Mouse (Mus musculus): ENCODE results near the gene Il13ra2. TPM values are rescaled to one million over a fixed set of nuclear protein-coding genes. Genes with fewer than 3 reads are reported as not detected.
"Not testable (repeated sequence)": the region's sequence is repeated elsewhere in the genome, so short reads cannot be mapped to it uniquely, and the experiment has no call there.

Gene Il13ra2
- polyA plus RNA-seq (2015; fragmentation: Nextera tagmentation; extraction: Ambion mirVana) = 0.26 TPM in 1 of 2 replicates, not detected in the other

DNA sequence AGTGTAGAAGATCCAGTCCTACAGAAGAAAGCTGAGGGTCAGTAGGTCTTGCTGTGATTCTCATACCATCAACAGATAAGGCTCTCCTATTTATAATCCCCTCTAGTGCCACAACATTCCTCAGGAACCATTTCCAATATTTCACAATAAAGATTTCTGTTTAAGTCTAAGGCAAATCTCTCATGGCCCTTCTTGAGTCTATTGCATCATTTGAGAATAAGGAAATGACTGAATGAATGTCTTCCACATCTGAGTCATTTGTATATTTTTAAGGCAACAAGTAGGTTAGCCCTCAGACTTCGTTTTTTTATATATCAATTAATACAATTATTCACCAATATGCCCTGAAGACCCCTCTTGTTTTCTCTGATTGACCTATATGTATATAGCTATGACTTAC is at the start of gene Il13ra2:
TSS of gene Il13ra2 (minus strand) at position 64 of the 400 bp plus-strand sequence.
- Histone ChIP-seq H3K9ac (no peak within 1 kb of the TSS), H3K4me2 (no peak within 1 kb of the TSS), H3K9me3 (no peaks in the 10 kb centered on the region), H3K27ac (replicated peaks) (no peak within 1 kb of the TSS), H3K36me3 (no peaks in the 10 kb centered on the region), H3K27me3 (no peaks in the 10 kb centered on the region), H3K4me1 (replicated peaks) (no peaks in the 10 kb centered on the region), H3K4me3 (no peak within 1 kb of the TSS)
- no peak for ATAC-seq (ENCODE audit: low read depth)
- 52% methylated on average over 1 of the region's 1 CpGs for WGBS

DNA sequence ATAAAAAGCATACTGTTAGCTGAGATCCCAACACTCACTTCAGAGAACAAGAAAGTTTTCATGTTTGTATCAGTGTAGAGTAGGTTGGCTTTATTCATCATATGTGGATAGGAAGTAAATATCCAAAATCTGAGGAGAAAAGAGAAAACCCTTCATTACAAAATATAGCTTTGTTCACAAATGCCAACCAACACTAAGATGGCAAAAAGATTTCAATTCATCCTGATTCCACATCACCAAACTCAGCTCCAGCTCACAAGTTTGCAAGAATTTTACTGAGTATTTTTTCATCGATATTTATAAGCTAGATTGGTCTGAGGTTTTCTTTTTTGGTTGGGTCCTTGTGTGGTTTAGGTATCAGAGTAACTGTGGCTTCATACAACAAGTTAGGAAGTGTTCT is 24.6 kb upstream of the Il13ra2 start, which contains the start of gene Vmn1r239-ps:
TSS of gene Vmn1r239-ps (minus strand) at position 101 of the 400 bp plus-strand sequence.
- H3K4me2 ChIP-seq; H3K4me1 ChIP-seq (replicated peaks); H3K27ac ChIP-seq (replicated peaks); ATAC-seq (ENCODE audit: low read depth); H3K9ac ChIP-seq; H3K36me3 ChIP-seq; H3K9me3 ChIP-seq; H3K4me3 ChIP-seq; H3K27me3 ChIP-seq: not testable (repeated sequence)
- 87% methylated on average over 1 of the region's 1 CpGs for WGBS

DNA sequence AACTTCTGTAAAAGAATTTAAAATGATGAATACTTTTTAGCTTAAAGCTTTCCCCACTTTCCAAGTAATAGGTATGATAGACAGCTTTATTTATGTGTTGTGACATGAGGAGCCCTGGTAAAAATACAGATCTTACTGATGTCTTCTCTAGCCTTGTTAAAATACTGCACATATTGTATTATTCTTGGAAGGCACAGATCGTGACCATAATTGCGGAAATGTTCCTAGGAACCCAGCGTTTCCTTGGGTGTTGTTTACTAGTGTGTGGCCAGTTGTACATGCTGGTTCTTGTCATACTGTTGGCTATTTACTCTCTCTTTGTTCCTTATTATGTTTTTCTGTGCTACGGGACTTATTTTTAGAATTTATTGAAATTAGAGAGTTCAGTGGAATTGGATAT is 14.4 kb upstream of the Il13ra2 start:
- ATAC-seq (ENCODE audit: low read depth) = no peak
- Histone ChIP-seq H3K4me2 (no peak overlapping the region), H3K9ac (no peak overlapping the region), H3K27me3 (no peaks in the 10 kb centered on the region), H3K4me3 (no peak overlapping the region), H3K27ac (replicated peaks) (no peak overlapping the region), H3K4me1 (replicated peaks) (no peaks in the 10 kb centered on the region), H3K9me3 (no peaks in the 10 kb centered on the region), H3K36me3 (no peaks in the 10 kb centered on the region)
- WGBS = 92% methylated on average over 4 of the region's 4 CpGs

DNA sequence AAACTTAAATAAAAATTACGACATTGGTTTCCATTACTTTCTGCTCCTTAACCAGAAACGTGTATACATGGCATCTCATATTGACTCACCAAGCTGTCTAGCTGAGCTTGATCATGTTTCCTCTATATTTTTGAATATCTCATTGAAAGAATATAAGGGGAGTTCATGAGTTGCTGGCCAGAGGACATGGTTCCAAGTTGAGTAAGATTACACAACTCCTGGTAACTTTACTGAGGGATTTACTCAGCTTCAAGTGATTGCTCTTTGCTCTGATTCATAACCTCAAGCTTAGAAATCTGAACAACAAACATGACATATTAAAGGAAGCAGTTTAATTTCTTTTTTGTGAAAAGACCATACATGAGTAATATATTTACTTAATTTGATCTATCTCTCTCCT is 6.4 kb upstream of the Il13ra2 start:
- WGBS = 79% methylated on average over 2 of the region's 2 CpGs

DNA sequence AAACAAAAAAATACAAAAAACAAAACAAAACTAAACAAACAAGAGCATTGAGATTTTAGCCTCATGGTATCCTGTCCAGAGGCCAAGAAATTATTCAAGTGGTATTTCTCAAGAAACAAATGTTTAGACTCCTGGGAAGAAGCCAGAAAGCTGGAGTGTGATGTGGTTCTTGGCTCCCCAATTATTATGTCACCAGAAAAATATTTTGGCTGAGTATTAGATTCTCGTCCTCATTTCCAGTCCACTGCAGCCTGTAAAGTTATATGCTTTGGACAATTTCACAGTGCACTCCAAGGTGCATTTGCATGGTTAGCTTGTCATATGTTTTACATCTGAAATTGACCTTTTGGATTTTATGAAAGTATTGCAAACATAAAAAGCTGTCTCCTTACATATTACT is 761 bp upstream of the Il13ra2 start:
- H3K27me3 ChIP-seq = no peaks in the 10 kb centered on the region
- no peak for ATAC-seq (ENCODE audit: low read depth)
- H3K27ac ChIP-seq (replicated peaks) = no peak overlapping the region
- H3K36me3 ChIP-seq = no peaks in the 10 kb centered on the region
- WGBS = 68% methylated on average over 1 of the region's 1 CpGs
- no peaks in the 10 kb centered on the region for H3K9me3 ChIP-seq
- no peak overlapping the region for H3K4me2 ChIP-seq
- H3K9ac ChIP-seq = no peak overlapping the region
- H3K4me1 ChIP-seq (replicated peaks) = no peaks in the 10 kb centered on the region
- H3K4me3 ChIP-seq = no peak overlapping the region

More for the DNA sequence above, 6.4 kb upstream of the Il13ra2 start:
- Histone ChIP-seq H3K27ac (replicated peaks) (no peak overlapping the region), H3K4me3 (no peak overlapping the region), H3K27me3 (no peaks in the 10 kb centered on the region), H3K4me1 (replicated peaks) (no peaks in the 10 kb centered on the region), H3K9ac (no peak overlapping the region), H3K36me3 (no peaks in the 10 kb centered on the region), H3K4me2 (no peak overlapping the region), H3K9me3 (no peaks in the 10 kb centered on the region)
- no peak for ATAC-seq (ENCODE audit: low read depth)

DNA sequence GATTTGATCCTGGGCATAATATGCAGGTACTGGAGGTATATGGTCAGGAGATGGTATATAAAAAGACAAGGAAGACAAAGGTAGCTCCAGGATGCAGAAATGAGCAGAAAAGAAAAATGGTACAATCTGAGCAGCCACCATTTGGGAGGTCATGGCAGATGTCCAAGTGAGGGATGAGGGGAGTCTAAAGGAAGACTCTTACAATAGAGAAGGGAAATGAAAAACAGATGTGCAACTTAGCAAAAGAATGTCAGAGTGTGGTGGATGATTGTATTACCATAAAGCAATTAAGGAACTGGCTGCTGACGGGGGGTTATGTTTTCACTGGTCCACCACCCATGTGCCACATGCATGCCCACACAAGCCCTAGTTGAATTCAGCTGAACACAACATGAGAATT is 35.5 kb downstream of the Il13ra2 start:
- Histone ChIP-seq H3K27me3 (no peaks in the 10 kb centered on the region), H3K4me2 (no peak overlapping the region), H3K9me3 (no peaks in the 10 kb centered on the region), H3K4me1 (replicated peaks) (no peaks in the 10 kb centered on the region), H3K27ac (replicated peaks) (no peak overlapping the region), H3K4me3 (no peak overlapping the region), H3K36me3 (no peaks in the 10 kb centered on the region), H3K9ac (no peak overlapping the region)
- WGBS = 57% methylated on average over 1 of the region's 1 CpGs
- no peak for ATAC-seq (ENCODE audit: low read depth)

DNA sequence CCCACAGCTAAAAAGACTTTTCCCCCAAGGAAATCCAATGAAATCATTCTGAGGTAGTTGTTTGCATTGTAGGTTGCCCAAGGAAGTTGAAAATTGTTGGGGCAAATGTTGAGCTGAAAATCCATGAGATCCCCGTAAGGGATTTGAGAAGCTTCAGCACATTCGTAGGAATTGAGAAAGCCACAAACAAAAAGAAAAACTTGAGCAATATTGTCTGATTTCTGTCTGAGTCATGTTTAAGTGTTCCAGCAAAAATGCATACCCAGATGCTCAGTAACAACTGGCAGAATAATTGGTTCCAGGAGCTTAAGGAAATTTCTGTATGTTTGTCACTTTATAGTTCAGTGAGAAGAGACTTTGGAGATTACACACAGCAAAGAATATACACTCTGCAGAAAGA is 79.8 kb downstream of the Il13ra2 start:
- ATAC-seq (ENCODE audit: low read depth) = no peak
- Histone ChIP-seq H3K9ac (no peak overlapping the region), H3K4me3 (no peak overlapping the region), H3K4me2 (no peak overlapping the region), H3K27ac (replicated peaks) (no peak overlapping the region), H3K36me3 (no peaks in the 10 kb centered on the region), H3K27me3 (no peaks in the 10 kb centered on the region), H3K9me3 (no peaks in the 10 kb centered on the region), H3K4me1 (replicated peaks) (no peaks in the 10 kb centered on the region)
- whole genome bisulfite sequencing = 81% methylated on average over 2 of the region's 2 CpGs

Other genes with a start within 250 kb of the Il13ra2 start
- gene Vmn1r239-ps, start 24.5 kb upstream of the Il13ra2 start, polyA plus RNA-seq (2015; fragmentation: Nextera tagmentation; extraction: Ambion mirVana) = not detected in 2 replicates
- gene Lrch2, start 124.9 kb upstream of the Il13ra2 start, polyA plus RNA-seq (2015; fragmentation: Nextera tagmentation; extraction: Ambion mirVana) = 12.7 and 12.9 TPM in 2 replicates